Mouse (Mus musculus) C2C12 (cell line): ENCODE results near the gene Irx5. TPM values are rescaled to one million over a fixed set of nuclear protein-coding genes. Genes with fewer than 3 reads are reported as not detected.

Experiments
- H3K27me3 ChIP-seq: one replicate; pipeline ENCODE4 v1.6.1; 2011; ENCODE audit not compliant: control insufficient read depth, insufficient read depth, insufficient read length
- H3K36me3 ChIP-seq: one replicate; pipeline ENCODE4 v1.6.1; 2011; ENCODE audit not compliant: control insufficient read depth, insufficient read depth
- H3K4me3 ChIP-seq: one replicate; pipeline ENCODE4 v1.5.1; 2011; ENCODE audit warnings: mild to moderate bottlenecking, control low read depth; ENCODE audit not compliant: poor library complexity, insufficient read depth, severe bottlenecking
- H3K79me2 ChIP-seq: one replicate; pipeline ENCODE4 v1.6.1; 2011; ENCODE audit not compliant: control insufficient read depth, insufficient read depth
- H3K79me3 ChIP-seq: one replicate; pipeline ENCODE4 v1.6.1; 2011; ENCODE audit warnings: low read depth, control low read depth
- H3ac ChIP-seq: one replicate; pipeline ENCODE3; 2011; ENCODE audit warnings: low read depth; ENCODE audit not compliant: control insufficient read depth, insufficient read length
- CEBPB ChIP-seq: IDR thresholded peaks from one replicate; pipeline ENCODE4 v1.6.1; 2011; ENCODE audit warnings: low read depth, mild to moderate bottlenecking, control low read depth, moderate library complexity
- CTCF ChIP-seq: IDR thresholded peaks from one replicate; pipeline ENCODE4 v1.5.1; 2011; ENCODE audit not compliant: control insufficient read depth, insufficient read depth, insufficient read length
- FOSL1 ChIP-seq: IDR thresholded peaks from one replicate; pipeline ENCODE4 v1.8.0; 2011; ENCODE audit warnings: mild to moderate bottlenecking, low read length; ENCODE audit not compliant: poor library complexity, insufficient read depth, severe bottlenecking
- MAX ChIP-seq: IDR thresholded peaks from one replicate; pipeline ENCODE4 v1.6.1; 2011; ENCODE audit warnings: mild to moderate bottlenecking, control low read depth
- MYOD1 ChIP-seq: IDR thresholded peaks from one replicate; pipeline ENCODE4 v1.6.1; 2011; ENCODE audit warnings: low read depth; ENCODE audit not compliant: control insufficient read depth, insufficient read length
- MYOG ChIP-seq: IDR thresholded peaks from one replicate; pipeline ENCODE4 v1.6.1; 2011; ENCODE audit not compliant: control insufficient read depth, insufficient read length; ENCODE audit errors: extremely low read depth
- USF1 ChIP-seq: IDR thresholded peaks from one replicate; pipeline ENCODE4 v1.6.1; 2011; ENCODE audit warnings: low read depth, mild to moderate bottlenecking, control low read depth, moderate library complexity
- polyA plus RNA-seq: library from polyadenylated mRNA; unstranded; fragments of >200 nt; fragmentation: generic; extraction: Trizol; gene quantifications from one replicate; pipeline ENCODE4 v1.2.1, GENCODE M21; 2012; ENCODE audit warnings: missing spikeins

The Irx5 gene
- polyA plus RNA-seq, 1 experiment: 4.9 TPM

GRCm38 (mm10) chr8:92331811-92332210 is 25.6 kb upstream of the Irx5 start:
- Histone ChIP-seq H3K36me3 (peaks cover 12% of the 10 kb centered on the region), H3K4me3 (no peak overlapping the region), H3ac (no peak overlapping the region), H3K79me3 (no peaks in the 10 kb centered on the region), H3K79me2 (no peaks in the 10 kb centered on the region), H3K27me3 (no peaks in the 10 kb centered on the region)
- TF ChIP-seq CTCF (no peak), MYOD1 (no peak), MAX (no peak), FOSL1 (no peak), CEBPB (no peak), MYOG (no peak), USF1 (no peak)

- Histone ChIP-seq H3ac (no peak overlapping the region), H3K4me3 (no peak overlapping the region), H3K79me2 (no peaks in the 10 kb centered on the region), H3K36me3 (peaks cover 16% of the 10 kb centered on the region), H3K79me3 (no peaks in the 10 kb centered on the region), H3K27me3 (no peaks in the 10 kb centered on the region)
- TF ChIP-seq MYOG (no peak), CEBPB (no peak), MAX (no peak), MYOD1 (no peak), CTCF (no peak), FOSL1 (no peak), USF1 (no peak)
Observed at GRCm38 (mm10) chr8:92333406-92333805, 24.0 kb upstream of the Irx5 start.

DNA sequence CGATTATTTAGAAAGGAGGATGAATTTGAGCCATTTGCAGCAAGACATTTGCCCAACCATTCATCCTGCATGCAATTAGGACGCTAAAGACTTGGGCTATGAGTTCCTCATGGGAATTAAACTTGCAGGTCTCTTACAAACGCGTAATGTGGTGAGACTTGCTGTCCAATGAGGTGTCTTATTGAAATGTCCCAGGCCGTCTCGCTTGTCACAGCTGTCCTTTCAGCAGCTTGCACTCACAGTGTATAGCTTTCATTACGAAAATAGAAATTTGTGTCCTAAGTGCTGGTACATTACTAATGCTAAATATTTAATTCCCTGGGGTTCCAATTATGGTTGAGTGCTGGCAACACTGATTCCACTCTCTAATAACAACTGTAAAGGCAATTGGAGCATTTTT is 22.3 kb upstream of the Irx5 start:
- H3ac ChIP-seq: no peak overlapping the region
- no peak overlapping the region for H3K4me3 ChIP-seq
- H3K36me3 ChIP-seq: peaks cover 26% of the 10 kb centered on the region
- no peaks in the 10 kb centered on the region for H3K79me2 ChIP-seq
- no peaks in the 10 kb centered on the region for H3K27me3 ChIP-seq
- TF ChIP-seq USF1 (no peak), CTCF (no peak), MYOD1 (no peak), FOSL1 (no peak), CEBPB (no peak), MYOG (no peak), MAX (no peak)
- no peaks in the 10 kb centered on the region for H3K79me3 ChIP-seq

- TF ChIP-seq MAX (no peak), MYOG (no peak), CEBPB (no peak), USF1 (no peak), MYOD1 (no peak), FOSL1 (no peak), CTCF (no peak)
- H3K79me3 ChIP-seq: no peaks in the 10 kb centered on the region
Observed at GRCm38 (mm10) chr8:92336041-92336440, 21.4 kb upstream of the Irx5 start.

GRCm38 (mm10) chr8:92343544-92343943 is 13.9 kb upstream of the Irx5 start:
- Histone ChIP-seq H3K4me3 (no peak overlapping the region), H3K79me2 (no peaks in the 10 kb centered on the region), H3K36me3 (peaks cover 40% of the 10 kb centered on the region), H3ac (no peak overlapping the region), H3K27me3 (no peaks in the 10 kb centered on the region), H3K79me3 (no peaks in the 10 kb centered on the region)
- TF ChIP-seq MYOG (no peak), CEBPB (no peak), CTCF (no peak), FOSL1 (no peak), USF1 (no peak)

More at GRCm38 (mm10) chr8:92336041-92336440, 21.4 kb upstream of the Irx5 start:
- Histone ChIP-seq H3ac (no peak overlapping the region), H3K79me2 (no peaks in the 10 kb centered on the region), H3K27me3 (no peaks in the 10 kb centered on the region), H3K36me3 (peaks cover 31% of the 10 kb centered on the region), H3K4me3 (no peak overlapping the region)
